Mouse (Mus musculus): ENCODE data around the gene Rad51b. TPM values are rescaled to one million over a fixed set of nuclear protein-coding genes. Genes with fewer than 3 reads are reported as not detected.

Gene Rad51b
- polyA plus RNA-seq, 1 experiment from 2014 or later = 3.9 TPM

- DNase-seq (ENCODE audit: low spot score) = no peak
- H3K9ac ChIP-seq (ENCODE audit: low read depth, low read length) = no peak overlapping the region
- WGBS = 44% methylated on average over 8 of the region's 8 CpGs
Observed at GRCm38 (mm10) chr12:79813566-79814305, 516.7 kb downstream of the Rad51b start.

GRCm38 (mm10) chr12:79814312-79815091, 517.4 kb downstream of the Rad51b start:
- ATAC-seq (replicated peaks; ENCODE audit: low FRiP score, low read depth) (no peak), DNase-seq (ENCODE audit: low spot score) (no peak)
- Histone ChIP-seq H3K36me3 (ENCODE audit: insufficient read depth, low read length) (no peaks in the 10 kb centered on the region), H3K4me2 (ENCODE audit: low read length) (no peak overlapping the region), H3K4me3 (replicated peaks; ENCODE audit: low read depth, low read length) (no peak overlapping the region), H3K27ac (no peak overlapping the region), H3K9me3 (replicated peaks; ENCODE audit: low read length) (no peaks in the 10 kb centered on the region), H3K4me1 (replicated peaks; ENCODE audit: insufficient read depth, low read length) (peaks cover 8% of the 10 kb centered on the region), H3K27me3 (ENCODE audit: insufficient read depth, low read length) (no peaks in the 10 kb centered on the region), H3K9ac (ENCODE audit: low read depth, low read length) (no peak overlapping the region)
- no peak for TF ChIP-seq CTCF (IDR thresholded peaks at IDR 0.05; ENCODE audit: low read depth)
- WGBS = 58% methylated on average over 20 of the region's 20 CpGs

More at GRCm38 (mm10) chr12:79813566-79814305, 516.7 kb downstream of the Rad51b start:
- H3K9me3 ChIP-seq (replicated peaks; ENCODE audit: low read length) = no peaks in the 10 kb centered on the region
- H3K27me3 ChIP-seq (ENCODE audit: insufficient read depth, low read length) = no peaks in the 10 kb centered on the region
- peaks cover 10% of the 10 kb centered on the region for H3K4me1 ChIP-seq (replicated peaks; ENCODE audit: insufficient read depth, low read length)
- no peak for ATAC-seq (replicated peaks; ENCODE audit: low FRiP score, low read depth)
- no peaks in the 10 kb centered on the region for H3K36me3 ChIP-seq (ENCODE audit: insufficient read depth, low read length)
- H3K4me2 ChIP-seq (ENCODE audit: low read length) = no peak overlapping the region
- no peak overlapping the region for H3K27ac ChIP-seq
- H3K4me3 ChIP-seq (replicated peaks; ENCODE audit: low read depth, low read length) = no peak overlapping the region
- TF ChIP-seq CTCF (IDR thresholded peaks at IDR 0.05; ENCODE audit: low read depth) = no peak

DNA sequence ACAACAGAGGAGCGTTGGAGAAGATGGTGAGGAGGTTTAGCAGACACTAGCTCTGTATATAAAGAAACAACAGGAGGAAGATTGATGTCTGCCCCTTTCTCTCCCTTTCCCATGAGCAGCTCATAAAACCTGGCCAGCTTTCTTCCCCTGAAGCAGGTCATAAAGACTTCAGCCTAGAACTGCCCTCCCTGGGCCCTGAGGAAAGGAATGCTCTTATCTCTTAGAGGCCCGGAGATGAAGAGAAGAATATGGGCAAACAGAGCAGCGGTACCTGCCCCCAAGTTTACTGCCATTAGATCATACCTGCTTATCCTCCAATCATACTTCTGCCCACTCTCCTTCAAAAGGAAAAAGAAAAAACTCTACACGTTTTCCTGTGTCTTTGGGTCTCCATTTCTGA, 519.2 kb downstream of the Rad51b start:
- H3K4me1 ChIP-seq (replicated peaks; ENCODE audit: insufficient read depth, low read length) = peaks cover 8% of the 10 kb centered on the region; the same call in 1 of the 2 replicates
- H3K36me3 ChIP-seq (ENCODE audit: insufficient read depth, low read length) = no peaks in the 10 kb centered on the region
- no peak overlapping the region for H3K27ac ChIP-seq
- H3K4me2 ChIP-seq (ENCODE audit: low read length) = no peak overlapping the region
- H3K4me3 ChIP-seq (replicated peaks; ENCODE audit: low read depth, low read length) = no peak overlapping the region
- TF ChIP-seq CTCF (IDR thresholded peaks at IDR 0.05; ENCODE audit: low read depth) = no peak
- DNase-seq (ENCODE audit: low spot score) (no peak), ATAC-seq (replicated peaks; ENCODE audit: low FRiP score, low read depth) (no peak)
- no peaks in the 10 kb centered on the region for H3K27me3 ChIP-seq (ENCODE audit: insufficient read depth, low read length)
- H3K9me3 ChIP-seq (replicated peaks; ENCODE audit: low read length) = no peaks in the 10 kb centered on the region
- H3K9ac ChIP-seq (ENCODE audit: low read depth, low read length) = no peak overlapping the region
- 32% methylated on average over 4 of the region's 4 CpGs for WGBS

DNA sequence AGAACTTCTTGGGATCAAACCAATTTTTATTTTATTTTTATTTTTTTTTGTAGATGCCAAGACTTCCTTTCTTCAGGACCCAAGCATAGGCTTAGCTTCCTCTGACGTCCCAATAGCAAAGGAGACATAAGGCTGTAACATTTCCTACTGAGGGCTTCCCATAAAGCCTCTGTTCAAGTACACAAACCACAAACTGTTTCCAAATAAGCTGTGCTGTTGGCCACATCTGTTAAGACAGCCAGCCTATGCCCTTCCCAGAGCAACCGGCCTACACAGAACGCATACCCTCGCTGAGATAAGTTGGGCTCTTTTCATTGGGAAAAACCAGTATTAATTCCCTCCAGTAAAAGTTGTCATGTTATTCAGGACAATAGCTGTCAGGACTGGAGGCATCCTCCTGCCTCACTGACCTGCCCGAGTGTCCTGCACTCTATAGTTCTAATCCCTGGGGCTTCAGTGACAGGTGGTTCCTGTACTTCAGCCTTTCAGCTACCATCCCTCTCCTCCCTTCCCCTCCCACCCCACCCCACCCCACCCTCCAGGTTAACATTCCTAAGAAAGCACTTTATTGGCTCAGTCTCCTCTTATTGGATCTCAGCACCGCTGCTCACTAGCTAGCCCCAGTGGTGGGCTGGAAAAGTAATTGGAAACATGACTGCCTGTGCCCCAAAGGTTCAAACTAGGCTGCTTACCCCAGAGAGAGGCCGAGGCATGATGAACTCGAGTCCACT, 523.3 kb downstream of the Rad51b start:
- WGBS = 65% methylated on average over 8 of the region's 8 CpGs
- no peak overlapping the region for H3K9ac ChIP-seq (ENCODE audit: low read depth, low read length)
- ATAC-seq (replicated peaks; ENCODE audit: low FRiP score, low read depth) (no peak), DNase-seq (ENCODE audit: low spot score) (no peak)
- no peaks in the 10 kb centered on the region for H3K36me3 ChIP-seq (ENCODE audit: insufficient read depth, low read length)
- no peak overlapping the region for H3K4me3 ChIP-seq (replicated peaks; ENCODE audit: low read depth, low read length)
- no peaks in the 10 kb centered on the region for H3K9me3 ChIP-seq (replicated peaks; ENCODE audit: low read length)
- H3K27me3 ChIP-seq (ENCODE audit: insufficient read depth, low read length) = no peaks in the 10 kb centered on the region
- TF ChIP-seq CTCF (IDR thresholded peaks at IDR 0.05; ENCODE audit: low read depth) = no peak
- no peak overlapping the region for H3K27ac ChIP-seq
- no peaks in the 10 kb centered on the region; the same call in 1 of the 2 replicates for H3K4me1 ChIP-seq (replicated peaks; ENCODE audit: insufficient read depth, low read length)
- H3K4me2 ChIP-seq (ENCODE audit: low read length) = no peak overlapping the region

GRCm38 (mm10) chr12:79821901-79822300, 524.8 kb downstream of the Rad51b start:
- Histone ChIP-seq H3K27ac (no peak overlapping the region), H3K9me3 (replicated peaks; ENCODE audit: low read length) (no peaks in the 10 kb centered on the region), H3K4me2 (ENCODE audit: low read length) (no peak overlapping the region), H3K36me3 (ENCODE audit: insufficient read depth, low read length) (no peaks in the 10 kb centered on the region), H3K27me3 (ENCODE audit: insufficient read depth, low read length) (no peaks in the 10 kb centered on the region), H3K9ac (ENCODE audit: low read depth, low read length) (no peak overlapping the region), H3K4me3 (replicated peaks; ENCODE audit: low read depth, low read length) (no peak overlapping the region), H3K4me1 (replicated peaks; ENCODE audit: insufficient read depth, low read length) (peaks cover 3% of the 10 kb centered on the region; the same call in 1 of the 2 replicates)
- ATAC-seq (replicated peaks; ENCODE audit: low FRiP score, low read depth) = no peak
- TF ChIP-seq CTCF (IDR thresholded peaks at IDR 0.05; ENCODE audit: low read depth) = no peak
- WGBS = 80% methylated on average over 5 of the region's 5 CpGs
- no peak for DNase-seq (ENCODE audit: low spot score)

- no peak for ATAC-seq (replicated peaks; ENCODE audit: low FRiP score, low read depth)
- no peaks in the 10 kb centered on the region for H3K9me3 ChIP-seq (replicated peaks; ENCODE audit: low read length)
- DNase-seq (ENCODE audit: low spot score) = no peak
- H3K9ac ChIP-seq (ENCODE audit: low read depth, low read length) = no peak overlapping the region
- TF ChIP-seq CTCF (IDR thresholded peaks at IDR 0.05; ENCODE audit: low read depth) = no peak
- H3K4me1 ChIP-seq (replicated peaks; ENCODE audit: insufficient read depth, low read length) = peaks cover 3% of the 10 kb centered on the region; the same call in 1 of the 2 replicates
- H3K4me3 ChIP-seq (replicated peaks; ENCODE audit: low read depth, low read length) = no peak overlapping the region
- 53% methylated on average over 2 of the region's 2 CpGs for WGBS
- no peak overlapping the region for H3K27ac ChIP-seq
- no peaks in the 10 kb centered on the region for H3K36me3 ChIP-seq (ENCODE audit: insufficient read depth, low read length)
- no peak overlapping the region for H3K4me2 ChIP-seq (ENCODE audit: low read length)
- H3K27me3 ChIP-seq (ENCODE audit: insufficient read depth, low read length) = no peaks in the 10 kb centered on the region
Observed at GRCm38 (mm10) chr12:79822401-79822800, 525.3 kb downstream of the Rad51b start.

Data from kidney, postnatal 0 days (tissue).